12 mouse cellular contexts compared by ENCODE assay signal in genomic region chr9:49386119-49386518, GRCm38 (mm10). TPM values are rescaled to one million over a fixed set of nuclear protein-coding genes. Genes with fewer than 3 reads are reported as not detected.
DNase-seq lines count a peak whose midpoint lies in the region; ATAC-seq lines count a peak whose summit lies in the region.
"Had no signal": no experiment of that assay in that cellular context is flagged by ENCODE, and none has a peak within 500 bp of the region (broad histone marks: within the 10 kb centered on the region; RNA-seq: fewer than 3 reads in every experiment).

No protein-coding gene starts in this region.

- WGBS in heart, embryonic 10.5 days = 33% methylated on average over 11 of the region's 11 CpGs
- 16% methylated on average over 11 of the region's 11 CpGs for WGBS in forebrain, embryonic 16.5 days

- peaks cover 9% of the 10 kb centered on the region for H3K4me1 ChIP-seq in heart, embryonic 10.5 days
- H3K4me1 ChIP-seq in forebrain, embryonic 16.5 days (replicated peaks; ENCODE audit: control insufficient read depth, insufficient read depth, low read length) = no peaks in the 10 kb centered on the region; the same call in 1 of the 2 replicates
- H3K4me1 ChIP-seq: intestine, embryonic 15.5 days had no signal

- 0 out of 2 replicates have a peak, but pooled peaks cover 7% of the 10 kb centered on the region for H3K27me3 ChIP-seq in heart, embryonic 10.5 days (ENCODE audit: insufficient read depth, poor library complexity, severe bottlenecking)
- H3K27me3 ChIP-seq in forebrain, embryonic 16.5 days (replicated peaks; ENCODE audit: control insufficient read depth, insufficient read depth, low read length) = no peaks in the 10 kb centered on the region
- H3K27me3 ChIP-seq: intestine, embryonic 15.5 days had no signal

- H3K27ac ChIP-seq in heart, embryonic 10.5 days = peak overlapping the region; percentile 59
- H3K27ac ChIP-seq in forebrain, embryonic 16.5 days (ENCODE audit: low read length) = no peak overlapping the region
- H3K27ac ChIP-seq: intestine, embryonic 15.5 days; limb, embryonic 12.5 days had no signal

- H3K9ac ChIP-seq in forebrain, embryonic 16.5 days (replicated peaks; ENCODE audit: low read depth, low read length) = no peak overlapping the region
- H3K9ac ChIP-seq: intestine, embryonic 15.5 days; limb, embryonic 12.5 days had no signal

- H3K9me3 ChIP-seq in heart, embryonic 10.5 days = no peaks in the 10 kb centered on the region
- no peaks in the 10 kb centered on the region for H3K9me3 ChIP-seq in forebrain, embryonic 16.5 days (ENCODE audit: control insufficient read depth, low read length)
- H3K9me3 ChIP-seq: intestine, embryonic 15.5 days; limb, embryonic 12.5 days had no signal

- peak overlapping the region; percentile 27; the same call in 1 of the 2 replicates for H3K4me3 ChIP-seq in heart, embryonic 10.5 days
- no peak overlapping the region for H3K4me3 ChIP-seq in forebrain, embryonic 16.5 days (replicated peaks; ENCODE audit: low read length)
- H3K4me3 ChIP-seq: intestine, embryonic 15.5 days; limb, embryonic 12.5 days had no signal

- ATAC-seq in forebrain, embryonic 16.5 days = peak; percentile 88
- ATAC-seq: intestine, embryonic 15.5 days had no signal

- no peak overlapping the region for H3K4me2 ChIP-seq in forebrain, embryonic 16.5 days (ENCODE audit: low read length)
- H3K4me2 ChIP-seq: intestine, embryonic 15.5 days; limb, embryonic 12.5 days had no signal

- DNase-seq in heart, embryonic 10.5 days (ENCODE audit: low spot score) = no peak
- DNase-seq in heart, adult 9 months (ENCODE audit: low spot score in 2 of 2) = no peak
- DNase-seq in right cerebral cortex, postnatal 10 days (ENCODE audit: low spot score in 2 of 2) = peak; percentile 53 to 63
- DNase-seq in right cerebral cortex, postnatal 25 days = no peak
- DNase-seq in layer of hippocampus, adult 11-12 months (ENCODE audit: low spot score) = no peak
- no peak for DNase-seq in B cell, adult 2 months
- DNase-seq: cerebellum, adult 11 months had no signal

- H3K36me3 ChIP-seq in heart, embryonic 10.5 days = no peaks in the 10 kb centered on the region
- no peaks in the 10 kb centered on the region for H3K36me3 ChIP-seq in forebrain, embryonic 16.5 days (ENCODE audit: control insufficient read depth, insufficient read depth)
- H3K36me3 ChIP-seq: intestine, embryonic 15.5 days; limb, embryonic 12.5 days had no signal

RNA-seq across cellular contexts. Expression of gene Ankk1, which starts 40.7 kb away (rescaled TPM):
- polyA plus RNA-seq in heart, embryonic 10.5 days (2016; fragmentation: Nextera tagmentation; extraction: Ambion mirVana) = 0.10 TPM in 1 of 2 replicates, not detected in the other
- polyA plus RNA-seq in forebrain, embryonic 16.5 days (2015; fragmentation: Nextera tagmentation; extraction: Ambion mirVana) = not detected in 2 replicates
- polyA plus RNA-seq: intestine, embryonic 15.5 days; limb, embryonic 12.5 days; lung, embryonic 16.5 days; neural tube, embryonic 11.5 days had no signal

RNA-seq across cellular contexts. Expression of gene Drd2, which starts 45.7 kb away (rescaled TPM):
- polyA plus RNA-seq in heart, embryonic 10.5 days (2016; fragmentation: Nextera tagmentation; extraction: Ambion mirVana) = 0.05 TPM in 1 of 2 replicates, not detected in the other
- 4.7 and 6.2 TPM in 2 replicates for polyA plus RNA-seq in forebrain, embryonic 16.5 days (2015; fragmentation: Nextera tagmentation; extraction: Ambion mirVana)
- polyA plus RNA-seq: limb, embryonic 12.5 days had no signal

Comparison
In these comparisons a context has a peak if more than half of its experiments do, and no peak if none do; other contexts are left out.
1. DNase-seq: peak in right cerebral cortex, postnatal 10 days (2 of 2); none in heart, embryonic 10.5 days (single experiment), heart, adult 9 months (0 of 2), right cerebral cortex, postnatal 25 days (single experiment), layer of hippocampus, adult 11-12 months (single experiment) and B cell, adult 2 months (0 of 2).